Mouse (Mus musculus) hindbrain, embryonic 12.5 days (tissue): ENCODE results near the gene Asb1. TPM values are rescaled to one million over a fixed set of nuclear protein-coding genes. Genes with fewer than 3 reads are reported as not detected.

Source experiments
- ATAC-seq: fragments of 200-750 bp; cut with Nextera tagmentation; 2 replicates; pipeline ENCODE4 v1.8.0; 2017; ENCODE audit warnings: moderate TSS enrichment; ENCODE audit not compliant: low FRiP score
- H3K27ac ChIP-seq: fragments of 300-500 bp; sonication (generic); 2 replicates; pipeline ENCODE4 v1.5.1; 2016; ENCODE audit warnings: mild to moderate bottlenecking
- H3K27me3 ChIP-seq: fragments of 300-500 bp; sonication (generic); 2 replicates; pipeline ENCODE4 v1.6.1; 2016; ENCODE audit warnings: mild to moderate bottlenecking
- H3K36me3 ChIP-seq: fragments of 300-500 bp; sonication (generic); 2 replicates; pipeline ENCODE4 v1.6.1; 2016; ENCODE audit warnings: mild to moderate bottlenecking
- H3K4me1 ChIP-seq: fragments of 300-500 bp; sonication (generic); 2 replicates; pipeline ENCODE4 v1.6.1; 2016
- H3K4me2 ChIP-seq: fragments of 300-500 bp; sonication (generic); replicated peaks from 2 replicates; pipeline ENCODE4 v1.6.1; 2016; ENCODE audit warnings: mild to moderate bottlenecking
- H3K4me3 ChIP-seq: fragments of 300-500 bp; sonication (generic); 2 replicates; pipeline ENCODE4 v1.5.1; 2016; ENCODE audit warnings: mild to moderate bottlenecking
- H3K9ac ChIP-seq: fragments of 300-500 bp; sonication (generic); 2 replicates; pipeline ENCODE4 v1.6.1; 2016; ENCODE audit warnings: mild to moderate bottlenecking, moderate library complexity
- H3K9me3 ChIP-seq: fragments of 300-500 bp; sonication (generic); replicated peaks from 2 replicates; pipeline ENCODE4 v1.6.1; 2016; ENCODE audit warnings: mild to moderate bottlenecking
- WGBS: fragments of 180-500 bp; shearing (Covaris S2); methylation state at CpG from one replicate; pipeline ENCODE4 v1.1.7; 2016; 5-methylcytosine and 5-hydroxymethylcytosine counted together
- polyA plus RNA-seq: library from polyadenylated mRNA; unstranded; fragments of >200 nt; fragmentation: Nextera tagmentation; extraction: Ambion mirVana; gene quantifications from 2 replicates; pipeline ENCODE4 v1.2.1, GENCODE M21; 2016

Gene Asb1
- polyA plus RNA-seq, 1 experiment from 2014 or later, result 14.8 TPM

DNA sequence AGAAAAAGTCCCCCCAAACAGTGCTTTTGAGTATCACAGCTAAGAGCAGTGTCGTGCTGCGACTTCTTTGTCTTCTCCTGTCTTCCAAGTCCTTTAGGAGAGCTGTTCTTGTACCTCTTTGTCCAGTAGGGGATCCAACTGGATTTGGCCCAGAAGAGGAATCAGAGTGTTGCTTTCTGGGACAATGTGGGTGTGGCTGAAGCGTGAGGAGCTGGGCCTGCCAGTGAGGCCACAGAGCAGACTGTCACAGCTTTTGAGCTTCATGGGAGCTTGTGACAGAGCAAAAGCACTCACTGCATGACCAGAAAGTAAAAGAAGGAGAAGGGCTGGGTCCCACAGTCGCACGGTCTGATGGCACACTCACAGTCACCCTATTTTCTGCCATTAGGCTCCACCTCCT is 7.5 kb upstream of the Asb1 start:
- H3K27ac ChIP-seq, result no peak overlapping the region
- H3K9me3 ChIP-seq, result no peaks in the 10 kb centered on the region
- peaks cover 19% of the 10 kb centered on the region for H3K36me3 ChIP-seq
- H3K4me3 ChIP-seq, result no peak overlapping the region
- H3K9ac ChIP-seq, result no peak overlapping the region
- WGBS, result 84% methylated on average over 5 of the region's 5 CpGs
- H3K4me1 ChIP-seq, result no peaks in the 10 kb centered on the region
- no peak overlapping the region for H3K4me2 ChIP-seq
- no peak for ATAC-seq
- peaks cover 14% of the 10 kb centered on the region for H3K27me3 ChIP-seq

DNA sequence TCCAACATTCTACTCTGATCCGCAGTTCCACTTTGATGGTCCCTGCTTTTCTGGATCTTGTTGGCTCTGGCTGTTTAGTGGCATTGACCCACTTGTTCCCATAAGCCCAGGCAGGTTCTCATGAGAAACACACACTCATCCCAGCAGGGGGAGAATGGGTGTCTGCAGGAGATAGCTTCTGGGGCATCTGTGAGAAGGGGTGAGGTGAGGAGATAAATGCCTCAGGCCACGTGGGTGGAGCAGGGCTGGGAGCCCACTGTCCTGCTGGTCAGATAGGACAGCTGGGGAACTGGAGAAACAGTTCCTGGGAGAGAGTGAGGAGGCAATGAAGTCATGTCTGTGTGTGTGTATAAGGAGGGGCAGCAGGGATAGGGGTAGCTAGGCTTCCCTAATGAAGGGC is 6.9 kb upstream of the Asb1 start:
- WGBS, result 59% methylated on average over 2 of the region's 2 CpGs
- no peak overlapping the region for H3K27ac ChIP-seq
- peaks cover 20% of the 10 kb centered on the region for H3K27me3 ChIP-seq
- H3K4me1 ChIP-seq, result no peaks in the 10 kb centered on the region
- H3K4me3 ChIP-seq, result no peak overlapping the region
- no peak overlapping the region for H3K9ac ChIP-seq
- peaks cover 14% of the 10 kb centered on the region; the same call in 1 of the 2 replicates for H3K36me3 ChIP-seq
- ATAC-seq, result no peak
- no peak overlapping the region for H3K4me2 ChIP-seq
- H3K9me3 ChIP-seq, result no peaks in the 10 kb centered on the region

DNA sequence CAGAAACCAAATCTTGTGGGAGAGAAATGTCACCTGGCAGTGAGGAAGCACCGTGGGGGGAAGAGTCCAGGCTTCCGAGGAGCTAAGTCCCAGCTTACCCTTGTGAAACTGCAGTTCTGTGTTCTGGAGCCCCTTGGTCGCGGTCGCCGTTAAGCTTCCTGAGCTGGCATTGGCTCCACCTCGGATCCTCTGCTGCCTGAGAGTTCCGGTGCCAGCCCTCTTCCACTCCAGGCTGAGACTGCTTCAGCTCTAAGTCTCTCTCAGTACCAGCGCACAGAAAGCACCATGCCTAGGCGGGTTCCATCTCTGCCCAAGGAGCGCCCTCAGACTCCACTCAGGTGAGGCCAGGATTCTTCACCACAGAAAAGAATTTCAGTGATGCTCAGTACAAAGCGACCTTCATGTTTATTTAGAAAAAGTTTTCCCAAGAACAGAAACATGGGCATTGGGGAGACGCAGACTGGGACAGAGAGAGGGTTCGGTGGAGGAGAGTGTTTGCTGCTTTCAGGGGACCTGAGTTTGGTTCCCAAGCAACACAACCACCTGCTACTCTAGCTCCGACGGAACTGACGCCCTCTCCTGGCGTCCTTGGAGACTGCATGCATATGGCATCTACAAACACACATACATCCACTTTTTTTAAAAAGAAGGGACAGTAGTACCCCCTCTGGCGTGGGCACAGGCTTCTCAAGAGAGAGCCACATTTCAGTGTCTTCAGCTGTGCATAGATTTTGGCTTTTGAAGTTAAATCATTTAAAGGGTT is 6.2 kb upstream of the Asb1 start:
- no peak for ATAC-seq
- Histone ChIP-seq H3K4me3 (no peak overlapping the region), H3K27ac (no peak overlapping the region), H3K27me3 (peaks cover 25% of the 10 kb centered on the region), H3K36me3 (peaks cover 14% of the 10 kb centered on the region; the same call in 1 of the 2 replicates), H3K9ac (no peak overlapping the region), H3K4me2 (no peak overlapping the region), H3K4me1 (no peaks in the 10 kb centered on the region), H3K9me3 (no peaks in the 10 kb centered on the region)
- 79% methylated on average over 19 of the region's 19 CpGs for WGBS

DNA sequence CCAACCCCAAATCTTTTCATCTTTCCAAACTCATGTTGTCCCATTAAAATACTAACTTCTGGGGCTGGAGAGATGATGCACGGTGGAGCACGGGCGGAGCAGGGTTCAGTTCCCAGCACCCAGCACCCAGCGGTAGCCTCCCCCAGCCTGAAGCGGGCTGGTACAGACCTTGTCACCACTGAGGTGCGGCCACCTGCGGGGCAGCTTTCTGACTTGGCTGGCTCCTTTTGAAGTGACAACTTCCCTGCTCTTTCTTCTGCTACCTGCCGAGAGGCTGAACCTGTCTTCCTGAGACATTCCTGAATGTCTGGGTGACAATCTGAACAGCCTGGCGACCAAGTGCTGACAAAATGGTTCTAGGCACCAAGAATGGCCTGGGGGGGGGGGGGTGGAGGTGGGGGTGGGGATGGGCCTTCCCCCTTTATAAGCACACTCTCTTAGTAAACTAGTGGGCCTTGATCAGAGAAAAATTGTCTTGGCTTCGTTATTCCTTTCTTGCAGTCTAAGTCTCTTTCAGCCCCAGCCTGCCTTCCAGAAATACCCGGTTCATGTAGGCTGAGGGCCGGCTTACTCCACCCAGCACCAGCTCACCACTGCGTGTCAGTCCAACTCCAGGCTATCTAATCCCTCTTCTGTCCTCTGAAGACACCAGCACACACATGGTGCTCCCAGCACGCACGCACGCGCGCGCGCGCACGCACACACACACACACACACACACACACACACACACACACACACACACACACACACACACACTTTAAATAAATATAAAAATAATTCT is 2.4 kb upstream of the Asb1 start:
- Histone ChIP-seq H3K36me3 (no peaks in the 10 kb centered on the region), H3K9me3 (no peaks in the 10 kb centered on the region), H3K27me3 (peaks cover 34% of the 10 kb centered on the region), H3K27ac (no peak overlapping the region), H3K4me3 (no peak overlapping the region), H3K4me1 (peaks cover 20% of the 10 kb centered on the region), H3K4me2 (no peak overlapping the region), H3K9ac (no peak overlapping the region)
- no peak for ATAC-seq
- 16% methylated on average over 22 of the region's 22 CpGs for WGBS

DNA sequence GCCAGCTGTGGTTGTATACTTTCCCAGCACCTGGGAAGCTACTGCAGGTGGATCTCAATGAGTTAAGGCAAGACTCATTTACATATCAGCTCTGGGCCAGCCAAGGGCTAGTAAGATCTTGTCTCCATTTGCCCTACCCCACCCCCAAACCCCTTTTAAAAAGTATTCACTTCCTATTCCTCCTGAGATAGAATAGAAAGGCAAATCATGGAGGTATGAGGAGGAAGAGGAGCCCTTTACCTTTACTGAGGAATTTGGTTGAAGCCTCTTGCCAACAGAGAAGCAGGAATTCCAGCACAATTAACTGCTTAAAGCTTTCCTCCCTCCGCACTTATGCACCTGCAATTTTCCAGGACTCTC is 1.8 kb upstream of the Asb1 start:
- no peak overlapping the region for H3K27ac ChIP-seq
- WGBS, result 48% methylated on average over 1 of the region's 1 CpGs
- H3K4me2 ChIP-seq, result no peak overlapping the region
- no peak for ATAC-seq
- no peak overlapping the region for H3K9ac ChIP-seq
- H3K4me1 ChIP-seq, result peaks cover 20% of the 10 kb centered on the region
- H3K36me3 ChIP-seq, result no peaks in the 10 kb centered on the region
- peaks cover 34% of the 10 kb centered on the region for H3K27me3 ChIP-seq
- H3K9me3 ChIP-seq, result no peaks in the 10 kb centered on the region
- no peak overlapping the region for H3K4me3 ChIP-seq

DNA sequence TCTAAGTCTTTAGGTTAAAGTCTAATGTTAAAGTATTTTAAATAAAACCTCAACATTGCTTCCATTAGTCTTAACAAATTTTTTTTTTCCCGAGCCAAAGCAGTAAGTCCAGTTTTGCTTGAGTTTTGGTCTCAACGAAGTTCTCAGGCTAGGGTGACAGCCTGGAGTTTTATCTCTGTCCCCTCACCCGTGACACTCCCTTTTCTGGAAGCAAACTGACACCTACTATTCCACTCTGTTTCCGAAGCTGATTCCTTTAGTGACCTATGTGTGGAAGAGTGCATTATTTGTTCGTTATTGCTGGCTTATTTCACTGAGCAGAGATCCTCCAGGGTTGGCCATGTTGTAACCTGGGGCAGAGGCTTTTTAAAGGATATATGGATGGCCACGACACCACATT is 1.1 kb upstream of the Asb1 start:
- Histone ChIP-seq H3K4me3 (no peak overlapping the region; the same call in 1 of the 2 replicates), H3K4me2 (peak overlapping the region; percentile 96), H3K4me1 (peaks cover 20% of the 10 kb centered on the region), H3K9ac (no peak overlapping the region), H3K27me3 (peaks cover 34% of the 10 kb centered on the region), H3K36me3 (no peaks in the 10 kb centered on the region), H3K9me3 (no peaks in the 10 kb centered on the region), H3K27ac (no peak overlapping the region)
- 34% methylated on average over 6 of the region's 6 CpGs for WGBS
- ATAC-seq, result no peak

DNA sequence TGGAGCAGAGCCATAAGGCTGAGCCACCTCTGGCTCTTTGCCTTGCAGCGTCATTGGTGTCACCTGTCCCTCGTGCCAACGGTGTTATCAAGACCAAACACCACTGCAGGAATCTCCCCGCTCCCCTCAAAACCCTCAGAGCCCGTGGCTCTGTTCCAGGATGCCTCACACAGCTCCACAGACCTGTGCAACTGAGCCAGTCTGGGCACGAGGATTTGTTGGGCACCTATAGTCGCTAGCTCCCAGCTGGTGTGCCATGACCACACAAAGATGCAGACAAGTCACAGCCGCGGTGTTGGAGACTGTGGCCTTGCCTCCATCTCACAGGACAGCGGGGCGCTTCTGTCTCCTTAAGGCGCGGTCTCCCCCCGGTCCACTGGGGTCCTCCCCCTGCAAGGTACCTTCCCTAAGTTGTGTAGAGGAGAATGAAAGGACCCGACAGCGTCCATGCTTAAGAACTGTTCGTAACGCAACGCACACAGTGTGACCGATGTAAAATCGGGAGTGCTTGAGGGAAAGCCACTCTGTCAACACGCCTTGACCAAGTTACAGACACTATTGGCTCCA is 557 bp upstream of the Asb1 start:
- Histone ChIP-seq H3K4me2 (peak overlapping the region; percentile 96), H3K27ac (peak overlapping the region; percentile 81), H3K4me3 (peak overlapping the region; percentile 94), H3K36me3 (0 out of 2 replicates have a peak, but pooled peaks cover 3% of the 10 kb centered on the region), H3K4me1 (peaks cover 20% of the 10 kb centered on the region), H3K9ac (peak overlapping the region; percentile 91), H3K27me3 (peaks cover 34% of the 10 kb centered on the region), H3K9me3 (no peaks in the 10 kb centered on the region)
- WGBS, result 4% methylated on average over 22 of the region's 22 CpGs
- ATAC-seq, result peak; percentile 56; the same call in 1 of the 2 replicates

DNA sequence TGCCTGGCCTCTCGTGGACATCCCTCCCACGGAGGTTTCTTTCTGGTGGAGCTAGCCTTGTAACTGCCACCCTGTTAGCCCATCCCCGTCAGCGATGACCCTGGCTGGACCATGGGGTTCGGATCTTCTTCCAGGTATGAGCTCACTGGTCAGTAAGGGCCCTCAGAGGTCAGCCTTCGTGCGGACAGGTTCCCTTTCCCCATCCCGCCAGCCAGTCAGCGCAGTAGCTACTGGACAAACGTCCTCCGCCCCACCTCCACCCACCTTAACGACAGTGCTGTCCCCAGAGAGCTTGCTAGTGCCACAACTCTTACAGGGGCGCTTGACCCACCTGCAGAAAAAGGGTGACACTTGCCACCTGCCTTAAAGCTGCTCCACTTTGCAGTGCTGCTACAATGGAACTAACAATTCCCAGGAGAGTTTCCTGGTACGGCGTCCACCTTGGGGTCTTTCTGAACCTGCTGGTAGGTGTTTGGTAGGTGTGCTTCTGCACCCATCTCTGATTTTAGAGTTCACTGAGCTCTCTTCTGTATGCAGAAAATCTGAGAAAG is 773 bp downstream of the Asb1 start:
- H3K4me3 ChIP-seq, result peak overlapping the region; percentile 94
- H3K9me3 ChIP-seq, result no peaks in the 10 kb centered on the region
- WGBS, result 13% methylated on average over 15 of the region's 15 CpGs
- no peak; the same call in 1 of the 2 replicates for ATAC-seq
- peaks cover 20% of the 10 kb centered on the region for H3K4me1 ChIP-seq
- peaks cover 14% of the 10 kb centered on the region for H3K36me3 ChIP-seq
- H3K9ac ChIP-seq, result peak overlapping the region; percentile 91
- peak overlapping the region; percentile 81 for H3K27ac ChIP-seq
- H3K27me3 ChIP-seq, result peaks cover 32% of the 10 kb centered on the region
- peak overlapping the region; percentile 96 for H3K4me2 ChIP-seq

DNA sequence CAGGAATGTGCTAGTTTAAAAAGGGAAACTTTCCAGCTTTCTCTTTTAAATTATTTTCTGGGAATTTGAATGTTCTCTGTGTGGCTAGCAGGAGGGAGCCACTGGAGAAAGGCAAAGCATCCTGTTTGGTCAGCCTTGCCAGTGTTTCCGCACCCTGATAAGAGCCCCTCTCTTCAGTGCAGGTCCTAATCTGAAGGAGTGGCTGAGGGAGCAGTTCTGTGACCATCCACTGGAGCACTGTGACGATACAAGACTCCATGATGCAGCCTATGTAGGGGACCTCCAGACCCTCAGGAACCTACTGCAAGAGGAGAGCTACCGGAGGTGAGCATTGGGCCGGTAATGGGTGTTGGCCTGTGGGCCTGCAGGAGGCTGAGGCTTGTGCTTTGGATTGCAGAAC is 3.6 kb downstream of the Asb1 start:
- H3K4me1 ChIP-seq, result peaks cover 35% of the 10 kb centered on the region
- H3K27ac ChIP-seq, result no peak overlapping the region
- ATAC-seq, result no peak
- H3K4me3 ChIP-seq, result no peak overlapping the region
- no peak overlapping the region for H3K9ac ChIP-seq
- H3K4me2 ChIP-seq, result no peak overlapping the region
- H3K36me3 ChIP-seq, result peaks cover 30% of the 10 kb centered on the region
- no peaks in the 10 kb centered on the region for H3K9me3 ChIP-seq
- 93% methylated on average over 4 of the region's 4 CpGs for WGBS
- H3K27me3 ChIP-seq, result peaks cover 9% of the 10 kb centered on the region

DNA sequence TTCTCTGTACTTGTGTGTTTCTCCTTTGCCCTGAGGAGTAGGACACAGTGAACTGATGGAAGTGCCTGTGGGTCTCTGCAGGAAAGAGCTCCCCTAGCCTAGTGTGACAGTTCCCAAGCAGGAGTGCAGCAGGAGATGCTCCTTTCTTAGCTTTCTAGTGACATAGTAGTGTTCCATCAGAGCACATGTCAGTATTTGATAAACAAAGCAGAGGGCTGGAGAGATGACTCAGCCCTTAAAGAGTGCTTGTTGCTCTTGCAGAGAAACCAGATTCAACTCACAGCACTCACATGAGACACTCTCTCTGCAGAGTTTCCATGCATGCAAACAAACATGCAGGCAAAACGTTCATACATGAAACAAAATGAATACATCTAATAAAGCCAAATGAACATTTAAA is 4.9 kb downstream of the Asb1 start:
- no peak overlapping the region for H3K4me3 ChIP-seq
- H3K4me2 ChIP-seq, result no peak overlapping the region
- no peak for ATAC-seq
- no peak overlapping the region for H3K9ac ChIP-seq
- H3K27me3 ChIP-seq, result no peaks in the 10 kb centered on the region
- 59% methylated on average over 1 of the region's 1 CpGs for WGBS
- H3K4me1 ChIP-seq, result peaks cover 29% of the 10 kb centered on the region
- H3K9me3 ChIP-seq, result no peaks in the 10 kb centered on the region
- H3K27ac ChIP-seq, result no peak overlapping the region
- peaks cover 33% of the 10 kb centered on the region for H3K36me3 ChIP-seq

DNA sequence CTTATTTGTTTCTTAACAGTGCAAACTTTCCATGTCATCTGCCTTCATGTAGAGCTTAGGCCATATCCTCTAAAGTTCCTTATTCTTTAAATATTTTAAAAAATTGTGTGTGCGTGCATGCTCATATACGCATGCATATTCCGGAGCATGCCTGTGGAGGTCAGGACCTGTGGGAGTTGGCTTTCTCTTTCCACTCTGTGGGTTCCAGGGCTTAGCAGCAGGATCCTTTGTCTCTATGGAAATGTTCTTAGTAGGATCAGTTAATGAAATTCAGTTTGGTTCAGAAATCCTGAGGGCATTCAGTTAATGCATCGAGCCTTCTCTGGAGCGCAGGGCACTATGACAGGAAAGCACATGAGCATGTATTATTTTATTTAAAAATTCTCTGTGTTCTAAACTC is 7.2 kb downstream of the Asb1 start:
- Histone ChIP-seq H3K9ac (no peak overlapping the region), H3K4me2 (no peak overlapping the region), H3K9me3 (no peaks in the 10 kb centered on the region), H3K27me3 (no peaks in the 10 kb centered on the region), H3K4me1 (peaks cover 15% of the 10 kb centered on the region), H3K4me3 (no peak overlapping the region), H3K27ac (no peak overlapping the region), H3K36me3 (peaks cover 39% of the 10 kb centered on the region)
- no peak; the same call in 1 of the 2 replicates for ATAC-seq
- WGBS, result 40% methylated on average over 5 of the region's 5 CpGs

DNA sequence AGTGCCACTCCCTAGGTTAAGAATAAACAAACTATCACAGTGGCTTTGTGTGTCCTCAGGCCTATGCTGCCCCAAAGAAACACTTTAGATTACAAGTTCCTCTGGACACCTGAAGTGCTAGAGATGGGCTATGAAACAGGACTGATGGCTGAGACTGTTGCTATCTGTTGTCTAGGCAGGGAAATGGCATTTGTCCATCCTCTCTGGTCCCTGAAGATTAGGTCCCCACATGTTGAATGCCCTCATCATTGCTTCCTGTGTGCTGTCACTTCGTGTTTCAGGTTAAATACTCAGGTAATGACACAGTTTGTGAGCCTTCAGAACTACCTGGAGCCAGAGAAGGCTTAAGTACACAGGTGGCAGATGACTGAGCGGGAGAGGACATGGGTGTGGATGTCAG is 8.7 kb downstream of the Asb1 start:
- H3K4me2 ChIP-seq, result no peak overlapping the region
- no peak overlapping the region for H3K27ac ChIP-seq
- no peak for ATAC-seq
- peaks cover 43% of the 10 kb centered on the region for H3K36me3 ChIP-seq
- WGBS, result 81% methylated on average over 2 of the region's 2 CpGs
- H3K9ac ChIP-seq, result no peak overlapping the region
- no peak overlapping the region for H3K4me3 ChIP-seq
- H3K27me3 ChIP-seq, result no peaks in the 10 kb centered on the region
- H3K4me1 ChIP-seq, result peaks cover 15% of the 10 kb centered on the region
- H3K9me3 ChIP-seq, result no peaks in the 10 kb centered on the region
